Mouse (Mus musculus): ENCODE measurements around the gene Ier3.

DNA sequence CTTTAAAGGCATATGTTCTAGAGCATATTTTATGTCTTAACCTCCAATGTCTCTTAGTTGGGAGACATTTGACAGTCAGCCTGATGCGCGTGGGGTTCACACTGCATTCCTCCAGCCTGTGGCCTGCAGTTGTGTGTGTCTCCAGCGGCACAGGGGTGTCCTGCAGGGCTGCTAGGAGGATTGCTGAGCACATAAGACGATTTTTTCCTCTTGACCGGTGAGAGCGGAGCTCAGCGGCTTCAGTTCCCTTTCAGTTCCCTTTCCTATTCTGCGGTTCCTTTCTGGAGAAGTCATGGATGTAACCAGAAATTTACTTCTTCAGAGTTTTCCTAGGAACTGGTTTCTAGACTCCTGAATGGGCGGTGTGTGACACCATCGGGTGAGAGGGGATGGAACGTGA, 12.1 kb upstream of the Ier3 start:
- no peak for TF ChIP-seq CTCF (IDR thresholded peaks at IDR 0.05; ENCODE audit: low read depth)
- TF ChIP-seq EP300 (IDR thresholded peaks at IDR 0.05; ENCODE audit: low read depth), result no peak

All from liver, postnatal 0 days (tissue).